Mouse (Mus musculus) embryo, embryonic 9.5 days (tissue): ENCODE measurements around the gene Cgas.
"Not testable (repeated sequence)": the region's sequence is repeated elsewhere in the genome, so short reads cannot be mapped to it uniquely, and the experiment has no call there.

Experiments
- DNase-seq: peaks from one replicate; pipeline ENCODE4 v3.0.0-alpha.2; 2017; ENCODE audit errors: extremely low spot score

Gene Cgas

DNA sequence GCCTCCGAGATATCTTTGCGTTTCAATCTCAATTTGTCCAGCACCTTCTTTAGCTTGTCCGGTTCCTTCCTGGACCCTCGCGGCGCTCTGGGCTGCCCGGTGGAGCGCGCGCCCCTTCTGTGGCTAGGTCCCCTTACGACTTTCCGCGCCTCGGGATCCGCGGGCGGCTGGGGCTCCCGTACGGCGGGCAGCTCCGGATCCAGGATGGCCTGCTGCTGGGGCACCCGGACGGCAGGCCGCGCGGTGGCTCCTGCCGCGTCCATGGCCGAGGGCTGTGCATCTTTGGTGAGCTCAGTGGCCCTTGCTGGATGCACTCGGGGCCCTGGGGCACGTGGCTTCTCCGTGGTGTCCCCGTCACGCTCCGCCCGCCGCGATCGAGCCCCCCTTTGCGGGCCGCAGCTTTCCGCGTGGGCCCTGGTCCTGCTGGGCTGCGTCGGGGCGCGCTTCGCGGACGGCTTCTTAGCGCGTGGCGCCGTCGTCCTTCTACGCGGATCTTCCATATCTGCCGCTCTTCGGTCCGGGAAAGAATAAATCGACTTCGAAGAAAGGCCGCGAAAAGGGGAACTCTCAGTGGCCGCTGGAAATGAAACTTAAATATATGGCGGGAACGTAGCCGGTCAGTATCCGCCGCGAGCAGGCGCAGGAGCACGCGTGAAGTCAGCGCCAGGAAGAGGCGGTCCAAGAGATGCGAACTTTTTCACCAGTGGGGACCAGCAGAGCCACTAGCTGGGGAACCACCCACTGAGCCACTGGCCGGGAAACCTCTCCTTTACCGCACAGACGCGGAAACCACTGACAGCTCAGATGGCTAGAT is at the start of gene Cgas:
TSS of gene Cgas (minus strand) at position 659 of the 814 bp plus-strand sequence.
- peak; percentile 51 for DNase-seq

DNA sequence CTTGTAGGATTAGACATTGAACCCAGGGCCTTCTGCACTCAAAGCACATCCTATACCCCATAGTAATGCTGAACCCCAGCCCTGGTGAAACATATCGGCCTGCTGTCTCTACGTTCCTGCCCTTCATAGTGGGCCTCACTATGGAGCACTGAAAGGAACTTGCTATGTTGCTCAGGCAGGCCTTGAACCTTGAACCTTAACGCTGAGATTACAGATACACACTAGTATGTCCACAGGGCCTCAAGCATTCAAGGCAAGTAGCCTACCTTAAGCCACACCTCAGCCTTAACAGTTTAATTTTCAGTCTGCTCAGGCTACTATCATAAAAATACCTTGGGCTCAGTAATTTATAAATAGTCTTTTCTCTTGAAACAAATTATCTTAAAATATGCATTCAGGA is 49.2 kb upstream of the Cgas start:
- DNase-seq: no peak

DNA sequence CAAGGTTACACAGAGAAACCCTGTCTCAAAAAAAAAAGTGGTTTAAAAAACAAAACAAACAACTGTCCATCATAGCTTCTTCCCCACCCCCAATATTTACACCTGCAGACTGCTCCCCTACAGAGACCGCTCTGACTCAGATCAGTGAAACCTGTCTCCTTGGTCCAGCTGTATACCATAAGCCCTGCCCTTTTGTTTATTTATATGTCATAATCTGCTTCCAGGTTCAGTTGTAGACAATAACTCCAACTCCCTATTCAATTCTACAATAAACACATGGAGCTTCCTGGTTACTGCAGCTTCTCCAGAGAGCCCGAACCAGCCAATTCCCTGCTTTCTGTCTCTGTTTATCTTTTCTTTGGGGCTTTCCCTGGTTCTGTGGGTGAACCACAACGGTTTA is 48.1 kb upstream of the Cgas start:
- no peak for DNase-seq

DNA sequence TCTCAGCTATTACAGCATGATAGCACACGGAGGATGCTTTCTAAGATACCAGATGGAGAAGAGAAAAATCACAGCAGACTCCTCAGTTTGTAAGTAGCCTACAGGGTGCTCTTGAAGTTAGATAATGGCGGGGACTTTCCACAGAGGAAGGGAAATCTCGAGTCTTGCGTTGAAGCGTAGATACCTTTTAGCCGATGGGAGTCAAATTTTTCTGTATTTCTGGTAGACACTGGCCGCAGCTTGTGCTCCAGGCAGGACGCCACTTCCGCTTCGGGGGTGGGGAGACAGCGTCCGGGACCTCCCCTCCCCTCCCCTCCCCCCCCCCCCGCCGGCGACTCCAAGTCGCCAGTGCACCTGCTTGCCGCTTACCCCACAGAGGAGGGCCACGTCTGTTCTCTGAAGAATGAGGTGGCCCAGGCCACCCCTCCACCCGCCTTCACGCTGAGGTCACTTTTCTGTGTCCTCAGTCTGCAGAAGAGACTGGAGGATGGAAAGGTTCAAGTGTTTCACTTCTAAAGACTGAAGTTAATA is 45.9 kb upstream of the Cgas start, which contains the start of gene Eef1a1:
TSS of gene Eef1a1 (minus strand) at position 262 of the 531 bp plus-strand sequence.
- peak; percentile 66 for DNase-seq

DNA sequence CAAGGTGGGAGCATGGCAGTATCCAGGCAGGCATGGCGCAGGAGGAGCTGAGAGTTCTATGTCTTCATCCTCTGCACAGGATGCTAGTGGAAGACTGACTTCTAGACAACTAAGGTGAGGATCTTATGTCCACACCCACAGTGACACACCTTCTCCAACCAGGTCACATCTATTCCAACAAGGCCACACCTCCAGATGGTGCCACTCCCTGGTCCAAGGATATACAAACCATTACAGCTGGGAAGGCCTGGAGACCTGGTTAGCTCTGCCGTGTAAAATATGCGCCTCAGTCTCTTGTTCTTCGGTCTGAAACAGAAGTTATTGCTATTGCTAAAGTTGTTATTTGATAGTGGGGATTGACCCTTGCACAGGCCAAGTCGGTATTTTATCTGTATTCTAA is 45.0 kb upstream of the Cgas start:
- DNase-seq: not testable (repeated sequence)

DNA sequence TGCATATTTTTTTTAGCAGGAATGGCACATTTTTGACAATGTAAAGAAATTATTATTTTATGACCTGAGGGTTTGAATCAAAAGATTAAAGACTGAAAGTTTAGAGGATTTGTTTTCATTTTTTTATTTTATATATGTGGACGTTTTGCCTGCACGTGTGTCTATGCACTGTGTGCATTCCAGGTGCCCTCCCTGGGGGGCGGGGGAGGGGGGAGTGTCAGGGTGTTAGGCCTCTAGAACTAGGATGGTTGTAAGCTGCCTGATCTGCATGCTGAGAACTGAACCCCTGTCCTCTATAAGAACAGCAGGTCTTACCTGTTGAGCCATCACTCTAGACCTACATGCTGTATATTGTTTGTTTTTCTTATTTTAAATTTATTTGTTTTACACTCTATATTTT is 41.6 kb upstream of the Cgas start:
- DNase-seq: no peak

DNA sequence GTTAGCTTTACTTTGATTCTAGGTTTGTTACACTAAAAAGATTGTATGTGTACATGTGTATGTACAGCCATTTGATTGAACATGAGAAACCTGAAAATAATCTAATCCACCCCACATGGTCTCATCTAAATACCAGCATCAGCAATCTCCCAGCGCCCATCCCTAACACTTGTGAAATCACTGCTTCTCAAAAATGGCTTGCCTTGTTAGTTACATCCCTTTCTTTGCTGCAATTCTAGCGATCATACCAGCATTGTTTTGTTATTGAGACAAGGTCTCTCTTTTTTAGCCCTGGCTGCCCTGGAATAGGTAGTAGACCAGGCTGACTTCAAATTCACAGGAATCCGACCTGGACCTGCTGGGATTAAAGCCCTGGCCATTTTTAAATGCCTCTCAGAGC is 39.3 kb upstream of the Cgas start:
- no peak for DNase-seq

DNA sequence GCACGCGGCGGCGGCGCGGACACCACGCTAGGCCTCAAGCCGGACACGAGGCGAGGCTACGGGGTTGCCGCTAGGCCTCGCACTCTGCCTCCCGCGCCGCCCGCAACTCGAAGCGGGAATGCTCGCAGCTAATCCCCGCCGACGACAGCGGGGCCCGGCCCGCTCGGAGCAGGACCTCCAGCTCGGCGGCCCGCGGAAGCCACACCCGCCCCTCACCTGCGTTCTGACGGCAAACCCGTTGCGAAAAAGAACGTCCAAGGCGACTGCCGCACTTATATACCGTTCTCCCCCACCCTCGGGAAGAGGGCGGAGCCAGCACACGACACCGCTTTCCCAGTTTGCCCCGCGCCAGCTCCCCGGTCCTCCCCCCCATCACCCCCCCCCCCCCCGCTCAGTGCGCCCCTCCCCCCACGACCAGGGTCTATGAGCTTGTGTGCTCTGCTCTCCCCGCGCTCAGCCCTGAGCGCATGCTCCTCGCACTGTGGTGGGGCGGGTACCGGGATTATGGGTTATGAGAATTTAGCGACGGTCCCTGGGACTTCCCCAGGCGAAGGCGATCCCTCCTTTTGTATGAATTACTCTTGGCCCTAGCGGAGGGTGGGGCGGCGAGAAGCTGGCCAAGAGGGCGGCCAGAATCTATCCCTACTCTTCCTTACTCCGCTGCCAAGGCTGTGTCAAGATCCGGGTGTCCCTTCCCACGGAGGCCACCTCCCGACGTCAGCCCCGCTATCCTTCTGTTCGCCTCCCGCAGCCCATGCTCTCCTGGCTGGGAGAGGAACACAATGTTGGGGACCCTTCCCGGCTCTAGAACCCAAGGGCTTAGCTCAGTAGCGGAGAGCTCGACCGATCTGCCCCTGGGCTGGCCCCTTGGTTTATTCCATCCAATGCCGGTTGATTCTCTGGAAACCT is 38.6 kb upstream of the Cgas start:
- DNase-seq: peak; percentile 98

DNA sequence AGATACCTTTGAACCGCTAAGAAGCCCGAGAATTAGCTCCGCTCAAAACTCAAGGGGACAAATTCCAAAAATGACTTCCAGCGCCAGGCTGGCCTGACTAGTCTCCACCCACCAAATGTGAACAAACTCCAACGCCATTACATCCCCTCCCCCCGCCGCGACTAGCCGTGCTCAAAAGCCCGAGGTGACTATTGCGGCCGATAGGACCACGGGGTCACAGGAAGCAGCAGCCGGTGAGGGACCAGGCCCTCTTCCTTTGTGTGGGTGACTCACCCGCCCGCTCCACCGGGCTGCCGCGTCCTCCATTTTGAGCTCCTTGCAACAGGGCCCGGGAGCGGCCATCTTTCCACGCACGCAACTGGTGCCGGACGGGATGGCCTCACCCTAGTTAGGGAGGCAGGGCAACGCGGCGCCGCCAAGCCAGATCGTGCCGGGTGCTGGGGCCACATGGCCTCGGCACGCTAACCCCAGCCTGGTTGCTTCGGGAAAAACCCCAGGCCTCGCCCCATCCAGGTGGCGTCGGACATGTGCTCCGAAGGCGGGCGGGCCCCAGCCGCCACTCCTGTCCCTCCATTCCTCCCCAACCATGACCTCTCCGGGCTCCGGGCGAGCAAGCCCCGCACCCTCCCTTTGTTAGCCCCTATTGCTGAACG is 37.8 kb upstream of the Cgas start:
- DNase-seq: peak; percentile 84

DNA sequence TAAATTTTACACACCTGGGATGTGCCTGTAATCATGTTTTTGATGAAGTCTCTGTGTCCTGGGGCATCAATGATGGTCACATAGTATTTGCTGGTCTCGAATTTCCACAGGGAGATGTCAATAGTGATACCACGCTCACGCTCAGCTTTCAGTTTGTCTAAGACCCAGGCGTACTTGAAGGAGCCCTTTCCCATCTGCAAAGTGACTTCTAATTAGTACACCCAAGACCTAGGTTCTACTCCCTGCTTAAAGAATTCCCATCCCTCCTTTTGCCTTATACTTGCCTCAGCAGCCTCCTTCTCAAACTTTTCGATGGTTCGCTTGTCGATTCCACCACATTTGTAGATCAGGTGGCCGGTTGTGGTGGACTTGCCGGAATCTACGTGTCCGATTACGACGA is 37.2 kb upstream of the Cgas start:
- not testable (repeated sequence) for DNase-seq

DNA sequence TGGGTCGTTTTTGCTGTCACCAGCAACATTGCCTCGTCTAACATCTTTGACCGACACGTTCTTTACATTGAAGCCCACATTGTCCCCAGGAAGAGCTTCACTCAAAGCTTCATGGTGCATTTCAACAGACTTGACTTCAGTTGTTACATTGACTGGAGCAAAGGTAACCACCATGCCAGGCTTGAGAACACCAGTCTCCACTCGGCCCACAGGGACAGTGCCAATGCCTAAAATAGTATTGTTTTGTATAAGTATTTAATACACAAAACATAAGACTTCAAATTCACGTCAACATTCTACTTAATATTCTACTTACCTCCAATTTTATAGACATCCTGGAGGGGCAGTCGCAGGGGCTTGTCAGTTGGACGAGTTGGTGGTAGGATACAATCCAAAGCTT is 36.3 kb upstream of the Cgas start:
- not testable (repeated sequence) for DNase-seq

DNA sequence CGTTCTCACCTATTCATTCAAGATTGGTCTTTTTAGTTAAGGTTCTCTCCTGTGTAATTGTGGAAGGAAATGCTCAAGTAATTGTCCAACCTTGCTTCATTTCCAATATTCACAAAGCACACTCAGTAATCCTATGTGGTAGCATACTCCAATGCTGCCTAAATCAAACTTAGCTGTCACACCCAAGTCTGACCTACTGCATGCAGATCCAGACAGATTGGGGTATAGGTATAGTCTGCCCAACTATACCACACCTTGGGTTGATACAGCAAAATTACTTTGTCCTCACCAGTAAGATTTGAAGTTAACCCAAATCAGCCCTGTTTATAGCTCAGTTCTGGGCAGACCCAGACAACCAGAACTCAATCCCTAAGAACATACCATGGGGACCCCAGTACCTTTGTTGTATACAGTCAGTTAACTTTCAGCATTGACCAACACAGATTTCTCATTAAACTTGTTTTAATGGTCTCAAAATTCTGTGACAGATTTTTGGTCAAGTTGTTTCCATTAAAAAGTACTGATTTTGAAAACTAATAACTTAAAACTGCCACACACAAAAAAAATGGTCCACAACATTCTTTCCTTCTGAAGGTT is 35.1 kb upstream of the Cgas start:
- DNase-seq: not testable (repeated sequence)

DNA sequence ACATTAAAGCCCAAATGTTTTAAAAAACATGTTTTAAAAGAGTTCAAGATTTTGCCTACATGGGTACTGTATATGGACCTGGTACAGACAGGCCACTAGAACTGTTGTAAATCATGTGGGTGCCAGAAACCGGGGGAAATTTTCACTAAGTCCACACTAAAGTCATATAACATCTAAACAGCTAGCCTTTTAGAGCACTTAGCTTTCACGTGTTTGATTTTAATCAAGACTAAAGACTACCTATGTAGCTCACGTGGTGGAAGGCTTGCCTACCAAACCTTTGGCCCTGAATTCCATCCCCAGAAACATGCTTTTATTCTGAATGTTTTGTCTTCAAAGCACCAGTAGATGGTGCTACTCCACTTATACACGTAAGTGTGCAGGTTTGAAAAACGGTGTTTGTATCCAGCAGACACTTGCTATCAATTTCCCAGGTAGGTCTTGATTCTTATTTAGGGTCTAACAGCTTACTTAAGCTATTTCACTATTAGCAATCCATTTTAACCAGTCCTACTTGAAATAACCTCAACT is 34.0 kb upstream of the Cgas start:
- peak; percentile 82 for DNase-seq

DNA sequence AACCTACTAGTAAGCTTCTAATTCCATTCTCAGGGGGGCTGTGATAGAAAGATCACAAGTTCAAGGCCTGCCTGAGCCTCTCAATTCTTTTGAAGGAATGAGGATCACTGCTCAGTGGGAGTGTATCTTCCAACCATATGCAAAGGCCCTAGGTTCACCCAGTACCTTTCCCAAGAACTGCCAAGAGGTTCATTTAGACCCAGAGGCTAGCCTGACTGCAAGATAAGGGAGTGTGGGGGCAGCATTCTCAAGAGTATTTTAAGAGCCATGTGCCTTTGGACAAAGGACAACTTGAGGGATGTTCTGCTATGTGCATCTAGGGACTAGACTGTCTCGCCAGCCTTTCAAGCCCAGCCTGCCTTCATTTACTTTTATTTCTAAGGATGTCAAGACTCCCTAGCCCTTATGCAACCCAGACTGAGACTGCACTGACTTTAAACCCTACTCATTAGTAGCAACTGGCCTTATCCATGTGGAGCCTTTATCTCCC is 33.5 kb upstream of the Cgas start:
- no peak for DNase-seq

DNA sequence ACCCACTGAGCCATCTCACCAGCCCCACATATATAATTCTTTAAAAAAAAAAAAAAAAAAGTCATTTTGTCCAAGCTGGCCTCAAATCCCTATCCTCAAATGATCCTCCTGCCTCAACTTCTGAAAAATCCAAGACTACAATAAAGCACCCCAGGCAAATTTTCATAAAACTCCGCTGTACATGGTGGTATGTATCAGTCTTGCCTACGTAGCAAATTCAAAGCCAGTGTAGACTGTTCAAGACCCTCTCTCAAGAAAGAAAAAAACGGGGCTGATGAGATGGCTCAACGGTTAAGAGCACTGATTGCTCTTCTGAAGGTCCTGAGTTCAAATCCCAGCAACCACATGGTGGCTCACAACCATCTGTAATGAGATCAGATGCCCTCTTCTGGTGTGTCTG is 32.8 kb upstream of the Cgas start:
- DNase-seq: peak; percentile 54

DNA sequence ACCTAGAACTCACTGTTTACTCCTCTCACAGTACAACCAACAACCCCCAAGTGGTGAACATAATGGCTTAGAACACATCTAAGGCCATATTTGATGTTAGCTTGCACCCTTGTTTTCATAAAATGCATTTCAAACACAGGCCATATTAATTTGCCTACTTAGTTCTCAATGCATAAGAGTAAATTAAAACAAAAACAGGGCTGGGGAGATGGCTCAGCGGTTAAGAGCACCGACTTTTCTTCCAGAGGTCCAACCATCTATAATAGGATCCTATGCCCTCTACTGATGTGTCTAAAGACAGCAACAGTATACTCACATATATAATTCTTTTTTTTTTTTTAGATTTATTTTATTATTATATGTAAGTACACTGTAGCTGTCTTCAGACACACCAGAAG is 32.3 kb upstream of the Cgas start:
- DNase-seq: no peak

DNA sequence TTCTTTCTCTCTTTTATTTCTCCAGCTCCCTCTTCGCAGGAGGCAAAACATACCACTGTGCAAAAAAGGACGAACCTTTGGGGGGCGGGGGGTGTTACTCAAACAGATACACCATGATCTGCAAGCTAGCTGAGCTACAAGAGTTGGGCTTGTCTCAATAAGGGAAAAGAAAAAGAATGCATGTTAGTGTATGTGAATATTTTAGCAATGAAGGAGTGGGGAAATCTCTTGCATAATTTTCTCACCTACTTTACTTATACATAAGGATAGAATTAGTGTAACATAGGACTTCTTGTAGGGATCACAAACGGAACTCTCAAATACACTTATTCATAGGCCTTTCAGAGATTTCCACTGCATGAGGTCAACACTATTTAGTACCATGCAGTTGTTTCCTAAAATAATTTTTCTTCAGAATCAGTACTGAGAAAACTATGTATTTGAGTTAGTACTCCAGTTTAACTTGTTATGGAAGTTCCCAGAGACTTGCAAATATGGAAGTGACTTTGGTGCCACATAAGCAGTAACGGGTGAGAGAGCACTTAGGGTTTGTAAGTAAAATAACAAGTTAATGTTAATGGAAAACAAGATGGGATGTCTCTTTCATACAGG is 31.8 kb upstream of the Cgas start:
- DNase-seq: peak; percentile 25

DNA sequence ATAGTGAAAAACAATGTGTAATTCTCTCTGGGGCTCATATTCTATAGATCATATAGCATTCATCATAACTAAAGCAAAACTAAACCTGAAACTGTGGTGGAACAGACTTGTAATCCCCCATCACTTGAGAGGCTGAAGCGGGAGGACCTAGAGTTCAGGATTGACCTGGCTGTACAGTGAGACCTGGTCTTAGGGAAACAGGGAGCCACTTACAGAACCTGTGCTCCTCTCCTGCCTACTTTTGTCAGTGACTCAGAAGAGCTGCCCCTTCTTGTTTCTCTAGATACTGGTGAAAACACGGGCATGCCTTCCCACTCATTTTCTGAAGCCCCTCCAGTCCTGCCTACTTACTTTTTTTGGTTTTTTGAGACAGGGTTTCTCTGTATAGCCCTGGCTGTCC is 31.2 kb upstream of the Cgas start:
- no peak for DNase-seq

DNA sequence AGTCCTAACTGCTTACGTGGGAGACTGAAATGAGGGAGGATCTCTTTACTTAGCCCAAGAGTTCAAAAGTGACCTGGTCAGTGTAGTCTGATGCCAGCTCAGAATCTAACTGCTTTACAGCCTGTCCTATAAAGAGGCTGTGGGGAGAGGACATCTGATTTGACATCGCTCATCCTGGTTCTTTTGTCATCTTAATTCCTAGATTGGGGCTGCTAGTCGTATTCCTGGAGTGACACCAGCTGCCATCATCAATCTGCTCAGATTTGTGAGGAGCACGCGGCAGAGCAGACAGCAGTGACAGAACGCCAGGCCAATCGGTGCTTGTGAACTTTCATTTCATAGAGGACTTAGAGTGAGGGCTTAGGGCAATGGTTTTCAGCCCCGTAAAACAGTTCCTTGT is 30.6 kb upstream of the Cgas start:
- DNase-seq: no peak

DNA sequence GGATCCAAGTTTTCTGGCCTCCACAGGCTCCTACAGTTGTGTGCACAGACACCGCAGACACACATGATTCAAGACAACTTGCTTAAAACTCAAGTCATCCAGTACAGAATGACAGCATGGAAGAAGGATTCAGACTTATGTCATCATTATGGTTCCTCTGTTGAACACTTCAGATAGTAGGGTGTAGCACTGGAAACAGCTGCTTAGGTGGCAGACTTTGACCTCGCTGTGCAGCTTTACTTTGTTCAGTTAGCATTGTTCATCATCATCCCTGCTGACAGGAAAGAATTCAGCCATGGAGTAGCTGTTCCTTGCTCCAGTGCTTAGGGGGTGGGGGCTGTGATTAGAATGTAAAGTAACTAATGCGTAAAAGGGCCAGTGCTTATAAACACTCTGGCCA is 22.7 kb upstream of the Cgas start:
- DNase-seq: no peak

DNA sequence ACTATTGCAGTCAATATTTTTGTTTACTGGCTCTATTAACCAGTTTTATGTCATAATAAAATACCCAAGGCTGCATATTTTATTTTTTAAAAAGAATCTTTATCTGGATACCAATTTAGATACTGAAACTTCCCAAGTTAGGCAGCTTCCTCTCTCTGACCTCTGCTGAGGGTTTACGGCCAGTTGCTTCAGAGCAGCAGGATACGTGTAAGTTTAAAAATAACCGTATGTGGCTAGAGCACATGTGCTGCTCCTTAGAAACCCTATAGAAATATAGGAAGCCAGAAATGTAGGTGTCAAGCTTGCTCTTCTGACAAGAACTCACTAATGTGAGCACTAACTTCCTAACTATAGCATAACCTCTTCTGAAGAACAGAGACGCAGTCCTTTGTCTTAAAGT is 20.3 kb upstream of the Cgas start:
- DNase-seq: no peak
